Mouse (Mus musculus) T-helper 17 cell (primary cell): Measurements from ENCODE around the gene Zscan29.

Experiments
- in situ Hi-C, 2 experiments: fragments of 300-600 bp; cut with MboI, MseI; formaldehyde crosslinking; loops; 1 replicate in 1 of 2; 2 replicates in 1 of 2; pipeline ENCODE4 v1.15.1; 2025; ENCODE audit warnings: high pct_unique_total_duplicates in 2 of 2

Zscan29 gene

GRCm38 (mm10) chr2:121170980-121171742 is at the start of gene Zscan29:
Zscan29 (minus strand) TSS chr2:121171125.
- in situ Hi-C loops: no loop called here

DNA sequence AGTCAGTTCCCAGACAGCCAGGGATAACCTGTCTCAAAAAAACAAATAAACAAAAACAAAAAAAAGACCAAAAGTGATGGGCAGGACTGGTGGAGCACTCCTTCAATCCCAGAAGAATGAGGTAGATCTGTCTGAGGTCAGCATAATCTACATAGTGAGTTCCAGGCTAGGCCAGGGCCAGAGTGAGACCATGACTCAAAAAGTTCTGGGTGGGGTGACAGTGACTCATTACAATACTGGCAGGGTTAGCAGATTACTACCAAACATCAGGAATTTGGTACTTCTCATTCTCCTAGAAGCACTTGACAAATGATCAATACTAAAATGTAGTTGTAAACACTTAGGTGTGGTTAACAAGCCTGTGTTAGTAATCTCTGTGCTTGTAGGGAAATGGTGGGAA is 49.1 kb upstream of the Zscan29 start:
- in situ Hi-C loops: no loop called here

DNA sequence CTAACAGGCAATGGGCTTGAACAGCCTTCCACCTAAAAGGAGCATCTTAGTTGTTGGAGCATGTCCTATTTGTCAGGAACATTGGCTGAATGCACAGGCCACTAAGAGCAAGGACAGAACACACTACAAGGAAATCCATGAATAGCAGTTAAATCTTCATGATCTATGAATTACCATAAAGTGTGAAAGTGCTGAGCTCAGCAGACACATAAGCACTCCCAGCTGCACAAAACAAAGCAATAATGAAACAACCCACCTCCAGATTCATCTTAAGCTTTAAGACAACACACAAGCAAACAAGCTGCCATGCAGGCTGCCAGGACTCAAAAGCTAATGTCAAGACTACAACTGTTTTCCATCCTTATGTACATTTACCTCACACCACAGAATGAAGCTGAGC is 48.3 kb upstream of the Zscan29 start:
- in situ Hi-C loops: no loop called here

DNA sequence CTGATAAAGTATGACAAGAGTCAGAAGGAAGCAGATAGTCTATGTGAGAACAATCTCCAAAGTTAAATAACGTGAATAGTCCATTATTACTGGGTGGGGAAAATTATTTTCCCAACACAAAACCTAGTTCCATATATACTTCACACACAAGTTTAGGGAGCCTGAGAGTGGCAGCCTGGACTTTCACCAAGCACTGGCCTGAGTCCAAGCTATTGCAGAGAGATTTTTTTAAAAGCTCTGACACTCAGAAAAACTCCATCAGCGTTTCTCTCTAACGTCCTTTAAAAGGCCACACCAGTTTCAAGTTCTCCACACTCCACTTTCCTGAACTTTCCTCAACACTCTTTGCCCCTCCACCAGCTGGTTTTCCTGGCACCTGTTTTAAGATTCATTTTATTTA is 43.6 kb upstream of the Zscan29 start:
- in situ Hi-C loops: no loop called here

GRCm38 (mm10) chr2:121206541-121206940 is 35.6 kb upstream of the Zscan29 start:
- in situ Hi-C loops: no loop called here

- in situ Hi-C loops: no loop called here
Measured at GRCm38 (mm10) chr2:121204276-121204675, 33.4 kb upstream of the Zscan29 start.

DNA sequence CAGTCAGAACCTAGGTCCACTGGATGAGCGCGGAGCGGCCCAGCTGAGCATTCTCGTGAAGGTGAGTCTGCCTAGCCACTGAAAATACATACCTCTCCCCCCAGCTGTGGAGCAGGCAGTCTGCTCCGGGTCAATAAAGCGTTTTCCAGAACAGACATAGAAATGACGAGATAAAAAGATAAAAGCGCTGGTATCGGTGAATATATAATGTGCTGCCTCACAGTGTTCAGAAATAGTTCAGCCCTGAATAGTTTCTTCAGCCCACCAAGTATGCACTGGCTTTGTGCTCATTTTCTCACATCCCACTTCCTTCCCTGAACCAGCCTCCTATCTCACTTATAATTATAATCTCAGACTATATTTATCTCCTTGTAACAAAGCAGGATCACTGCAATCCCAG is 24.5 kb upstream of the Zscan29 start:
- in situ Hi-C loops: no loop called here

DNA sequence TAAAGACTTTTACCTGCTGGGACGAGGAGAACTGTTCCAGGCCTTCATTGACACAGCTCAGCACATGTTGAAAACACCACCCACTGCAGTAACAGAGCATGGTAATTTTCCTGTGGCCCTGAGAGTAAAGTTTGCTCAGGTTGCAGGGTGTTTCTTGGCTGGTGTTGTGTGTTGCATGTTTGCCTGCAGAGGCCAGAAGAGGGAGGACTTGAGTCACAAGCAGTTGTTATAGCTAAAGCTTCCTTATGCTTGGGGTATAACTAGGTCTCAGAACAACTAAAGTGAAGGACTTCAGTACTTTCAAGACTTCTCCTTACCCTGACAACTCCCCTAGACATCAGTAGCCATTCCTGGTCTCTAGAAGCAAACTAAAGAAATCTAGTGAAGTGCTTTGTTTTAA is 17.6 kb upstream of the Zscan29 start:
- in situ Hi-C loops: no loop called here

- in situ Hi-C loops: loop anchor here in 1 of 2 experiments (5.0 kb wide), 1 partner anchor 213 kb away; no protein-coding TSS in a partner anchor
Measured at GRCm38 (mm10) chr2:121184142-121184541, 13.2 kb upstream of the Zscan29 start.

GRCm38 (mm10) chr2:121183431-121183830 is 12.5 kb upstream of the Zscan29 start:
- in situ Hi-C loops: loop anchor here in 1 of 2 experiments (5.0 kb wide), 1 partner anchor 214 kb away; no protein-coding TSS in a partner anchor

DNA sequence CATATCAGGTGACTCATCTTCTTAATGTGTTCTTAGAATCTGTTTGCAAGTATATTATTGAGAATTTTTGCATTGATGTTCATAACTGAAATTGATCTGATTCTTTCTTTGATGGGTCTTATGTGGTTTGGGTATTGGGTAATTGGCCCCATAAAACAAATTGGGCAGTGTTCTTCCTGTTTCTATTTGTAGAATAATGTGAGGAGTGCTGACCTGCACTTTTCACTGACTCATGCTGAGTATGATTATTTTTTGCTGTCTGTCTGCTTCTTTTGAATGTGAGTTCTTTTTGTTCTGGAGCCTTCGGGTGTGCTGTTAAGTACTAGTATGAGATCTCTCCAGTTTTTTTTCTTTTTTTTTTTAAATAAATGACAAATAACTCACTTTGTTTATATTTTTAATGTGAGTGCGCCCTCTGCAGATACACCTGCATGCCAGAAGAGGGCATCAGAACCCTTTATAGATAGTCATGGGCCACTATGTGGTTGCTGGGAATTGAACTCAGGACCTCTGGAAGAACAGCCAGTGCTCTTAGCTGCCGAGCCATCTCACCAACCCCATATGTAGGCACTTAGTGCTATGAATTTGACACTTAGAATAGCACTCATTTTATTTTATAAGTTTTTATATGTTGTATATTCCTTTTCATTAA is 8.0 kb upstream of the Zscan29 start:
- in situ Hi-C loops: no loop called here

DNA sequence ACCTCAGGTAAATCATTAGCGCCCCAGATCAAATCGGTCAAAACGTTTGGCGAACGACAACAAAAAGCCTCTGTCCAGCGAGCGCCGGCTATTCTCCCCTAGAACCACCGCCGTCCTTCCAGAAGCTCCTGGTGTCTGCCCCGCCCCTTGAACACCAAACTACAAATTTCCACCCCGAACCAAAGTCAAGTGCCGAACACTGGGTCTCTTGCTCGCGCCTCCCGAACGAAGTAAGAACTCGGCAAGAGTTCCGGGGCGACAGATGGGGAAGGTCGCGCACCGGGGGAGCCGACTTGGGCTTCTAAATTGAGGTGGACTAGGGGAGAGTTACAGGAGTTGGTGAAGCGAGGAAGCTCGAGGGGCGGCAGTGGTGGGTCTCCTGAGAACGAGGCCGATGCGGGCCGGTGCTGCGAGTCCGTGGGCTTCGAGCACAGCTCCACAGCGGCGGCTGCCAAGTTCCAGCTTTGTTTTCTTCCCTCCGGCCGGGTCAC is 399 bp downstream of the Zscan29 start, which contains the start of gene Tubgcp4:
Gene Tubgcp4, plus strand, starts transcription at position 174 of the 491 bp plus-strand sequence.
- in situ Hi-C loops: no loop called here

GRCm38 (mm10) chr2:121169902-121170301 is 1.0 kb downstream of the Zscan29 start:
- in situ Hi-C loops: no loop called here

GRCm38 (mm10) chr2:121169173-121169572 is 1.8 kb downstream of the Zscan29 start:
- in situ Hi-C loops: no loop called here

DNA sequence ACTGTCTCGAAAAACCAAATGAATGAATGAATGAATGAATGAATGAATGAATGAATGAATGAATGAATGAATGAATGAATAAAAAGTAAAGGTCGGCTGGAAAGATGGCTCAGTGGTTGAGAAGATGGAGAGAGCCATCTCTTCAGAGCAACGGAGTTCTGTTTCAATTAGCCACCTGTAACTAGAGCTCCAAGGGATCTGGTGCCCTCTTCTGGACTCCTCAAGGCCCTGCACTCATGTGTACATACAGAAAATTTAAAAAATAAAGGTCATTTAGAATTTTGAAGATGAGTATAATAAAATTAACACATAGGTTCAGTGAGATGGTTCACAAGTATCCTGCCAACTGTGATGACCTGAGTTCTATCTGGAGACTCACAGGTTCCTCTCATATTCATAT is 17.8 kb downstream of the Zscan29 start:
- in situ Hi-C loops: no loop called here

DNA sequence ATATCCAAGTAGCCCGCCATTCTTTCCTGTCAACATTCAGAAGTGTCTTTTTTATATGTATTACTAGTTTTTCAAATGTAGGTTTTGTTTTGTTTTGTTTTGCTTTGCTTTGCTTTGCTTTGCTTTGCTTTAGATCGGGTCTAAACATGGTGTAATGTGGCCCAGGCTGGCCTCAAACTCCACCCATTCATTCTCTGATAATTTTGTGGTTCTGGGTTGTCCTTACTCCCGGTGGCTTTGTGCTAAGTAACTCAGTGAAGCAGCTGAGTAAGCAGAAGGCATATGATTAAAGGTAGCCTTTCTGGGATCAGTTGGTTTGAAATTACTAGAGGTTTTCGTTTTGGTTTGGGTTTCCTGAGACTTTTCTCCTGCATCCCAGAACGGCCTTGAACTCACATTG is 21.2 kb downstream of the Zscan29 start:
- in situ Hi-C loops: no loop called here

DNA sequence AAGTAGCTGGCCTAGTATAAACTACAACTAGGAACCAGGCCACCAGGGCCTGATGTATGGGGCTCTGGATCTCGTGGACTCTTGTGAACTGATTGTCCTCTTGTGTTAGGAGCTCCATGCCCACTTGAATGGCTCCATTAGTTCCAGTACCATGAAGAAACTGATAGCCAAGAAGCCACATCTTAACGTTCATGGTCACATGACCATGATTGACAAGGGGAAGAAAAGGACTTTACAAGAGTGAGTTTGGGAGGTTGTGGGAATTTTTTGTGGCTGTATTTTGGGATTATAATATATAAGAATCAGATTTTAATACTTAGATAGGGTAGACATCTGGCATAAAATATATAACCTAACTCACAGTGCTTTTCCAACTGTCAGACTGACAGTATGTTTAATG is 28.5 kb downstream of the Zscan29 start:
- in situ Hi-C loops: no loop called here

- in situ Hi-C loops: no loop called here
Measured at GRCm38 (mm10) chr2:121141216-121142035, 29.5 kb downstream of the Zscan29 start.

DNA sequence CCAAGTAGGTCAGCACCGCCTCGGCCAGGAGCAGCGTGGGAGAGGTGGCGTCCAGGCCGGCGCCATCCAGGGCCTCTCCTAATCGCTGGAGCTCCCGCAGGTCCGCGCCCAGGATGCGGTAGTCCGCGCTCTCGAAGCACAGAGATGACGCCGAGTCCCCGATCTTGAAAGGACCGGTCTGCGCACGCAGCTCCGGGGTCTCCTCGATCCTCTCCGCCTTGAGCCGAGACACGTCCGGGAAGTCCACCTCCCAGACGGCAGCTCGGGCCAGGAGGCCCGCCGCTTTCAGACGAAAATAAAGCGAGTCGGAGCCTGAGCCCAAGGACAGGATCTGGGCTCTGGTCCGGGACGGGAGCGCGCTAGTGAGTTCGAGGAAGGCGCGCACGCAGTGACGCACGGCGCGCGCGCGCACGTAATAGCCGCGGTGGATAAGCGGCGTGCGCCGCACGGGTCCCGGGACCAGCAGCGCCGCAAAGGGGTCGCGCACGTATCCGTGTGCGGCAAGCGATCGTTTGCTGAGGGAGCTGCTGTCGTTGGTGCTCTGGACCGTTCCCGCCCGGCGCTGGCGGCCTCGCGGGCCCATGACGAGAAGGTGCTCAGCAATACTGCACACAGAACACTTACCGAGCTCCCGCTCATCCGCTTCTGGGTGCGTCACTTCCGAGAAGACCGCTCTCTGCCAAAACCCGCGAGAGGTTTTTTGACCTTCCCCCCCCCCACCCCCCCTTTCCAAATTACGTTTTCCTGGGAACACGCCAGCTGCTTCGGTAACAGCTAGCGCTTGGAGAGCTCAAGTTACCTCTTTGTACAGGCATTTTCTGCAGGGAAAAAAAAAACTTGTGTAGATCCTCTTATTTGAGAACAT is 30.7 kb downstream of the Zscan29 start, which contains the start of the genes Adal and Lcmt2:
Gene Adal, plus strand, starts transcription at position 411 of the 865 bp plus-strand sequence.
Gene Lcmt2, minus strand, starts transcription at position 636 of the 865 bp plus-strand sequence.
- in situ Hi-C loops: no loop called here

GRCm38 (mm10) chr2:121139266-121140017 is 31.5 kb downstream of the Zscan29 start:
- in situ Hi-C loops: no loop called here
